Mouse (Mus musculus): ENCODE results near the gene Hpgds. TPM values are rescaled to one million over a fixed set of nuclear protein-coding genes. Genes with fewer than 3 reads are reported as not detected.

Gene Hpgds
- polyA plus RNA-seq, 1 experiment: 1.2 TPM

DNA sequence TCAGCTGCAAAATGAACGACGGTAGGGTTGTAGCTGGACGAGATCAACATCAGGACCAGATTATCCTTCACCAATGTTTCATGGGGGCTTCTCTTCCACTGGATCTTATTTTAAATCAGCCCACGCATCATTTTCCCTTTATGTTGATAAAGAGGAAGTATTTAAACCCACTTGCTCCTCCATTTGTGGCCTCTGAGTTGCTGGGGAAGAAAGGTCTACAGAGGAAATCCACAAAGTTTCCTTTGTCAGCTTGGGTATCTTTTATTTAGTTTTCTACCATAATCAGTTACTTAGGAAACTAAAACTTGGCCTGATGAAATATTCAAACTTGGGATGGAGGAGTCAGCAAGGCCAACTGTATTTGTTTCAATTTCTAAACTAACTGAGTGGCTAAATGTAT, 1.7 kb upstream of the Hpgds start:
- no peaks in the 10 kb centered on the region for H3K27me3 ChIP-seq (ENCODE audit: control insufficient read depth, insufficient read depth, low read length)
- no peak overlapping the region for H3K27ac ChIP-seq (ENCODE audit: insufficient read depth, low read depth, low read length)
- H3K36me3 ChIP-seq (ENCODE audit: control insufficient read depth, insufficient read depth, low read length): no peaks in the 10 kb centered on the region
- 85% methylated on average over 4 of the region's 4 CpGs for WGBS
- no peak overlapping the region for H3K4me3 ChIP-seq (ENCODE audit: low read depth, low read length)
- TF ChIP-seq CTCF (IDR thresholded peaks at IDR 0.05; ENCODE audit: extremely low read depth, insufficient read length, insufficient replicate concordance, low read depth, low read length) (no peak), POLR2A (IDR thresholded peaks at IDR 0.05; ENCODE audit: low read depth, low read length) (no peak)
- peaks cover 3% of the 10 kb centered on the region for H3K4me1 ChIP-seq (ENCODE audit: control insufficient read depth, insufficient read depth, insufficient read length, low read length)

- no peaks in the 10 kb centered on the region for H3K27me3 ChIP-seq (ENCODE audit: control insufficient read depth, insufficient read depth, low read length)
- no peaks in the 10 kb centered on the region for H3K36me3 ChIP-seq (ENCODE audit: control insufficient read depth, insufficient read depth, low read length)
- no peak overlapping the region for H3K27ac ChIP-seq (ENCODE audit: insufficient read depth, low read depth, low read length)
- H3K4me1 ChIP-seq (ENCODE audit: control insufficient read depth, insufficient read depth, insufficient read length, low read length): no peaks in the 10 kb centered on the region; the same call in 1 of the 2 replicates
- no peak overlapping the region for H3K4me3 ChIP-seq (ENCODE audit: low read depth, low read length)
- no peak for TF ChIP-seq CTCF (IDR thresholded peaks at IDR 0.05; ENCODE audit: extremely low read depth, insufficient read length, insufficient replicate concordance, low read depth, low read length)
- TF ChIP-seq POLR2A (IDR thresholded peaks at IDR 0.05; ENCODE audit: low read depth, low read length): no peak
- WGBS: 86% methylated on average over 1 of the region's 1 CpGs
Observed at GRCm38 (mm10) chr6:65142316-65142715, 2.4 kb downstream of the Hpgds start.

DNA sequence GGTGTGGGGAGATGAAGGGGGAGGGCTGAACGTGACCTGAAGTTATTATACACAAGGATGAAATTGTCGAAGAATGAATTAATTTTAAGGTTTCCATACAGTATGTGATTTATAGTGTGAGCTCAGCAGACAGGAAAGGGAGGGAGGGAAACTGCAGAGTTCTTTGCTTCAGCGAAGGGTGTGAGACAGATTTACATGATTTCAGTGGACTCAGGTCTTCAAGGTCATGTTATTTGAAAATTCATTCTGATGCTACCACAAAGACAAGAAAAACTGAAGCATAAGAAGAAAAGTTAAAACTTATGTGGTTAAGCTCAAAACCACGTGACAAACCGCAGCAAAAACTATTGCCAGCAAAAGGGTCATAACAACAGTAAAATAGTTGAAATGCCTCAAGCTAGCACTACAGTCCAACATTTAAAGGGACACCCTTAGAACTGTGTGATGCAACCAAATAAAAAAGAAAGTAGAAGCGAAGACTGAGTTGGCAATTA, 3.9 kb downstream of the Hpgds start:
- WGBS: 61% methylated on average over 6 of the region's 6 CpGs
- TF ChIP-seq POLR2A (IDR thresholded peaks at IDR 0.05; ENCODE audit: low read depth, low read length) (no peak), CTCF (IDR thresholded peaks at IDR 0.05; ENCODE audit: extremely low read depth, insufficient read length, insufficient replicate concordance, low read depth, low read length) (no peak)
- Histone ChIP-seq H3K27ac (ENCODE audit: insufficient read depth, low read depth, low read length) (no peak overlapping the region), H3K27me3 (ENCODE audit: control insufficient read depth, insufficient read depth, low read length) (no peaks in the 10 kb centered on the region), H3K36me3 (ENCODE audit: control insufficient read depth, insufficient read depth, low read length) (no peaks in the 10 kb centered on the region), H3K4me1 (ENCODE audit: control insufficient read depth, insufficient read depth, insufficient read length, low read length) (no peaks in the 10 kb centered on the region; the same call in 1 of the 2 replicates), H3K4me3 (ENCODE audit: low read depth, low read length) (no peak overlapping the region)

DNA sequence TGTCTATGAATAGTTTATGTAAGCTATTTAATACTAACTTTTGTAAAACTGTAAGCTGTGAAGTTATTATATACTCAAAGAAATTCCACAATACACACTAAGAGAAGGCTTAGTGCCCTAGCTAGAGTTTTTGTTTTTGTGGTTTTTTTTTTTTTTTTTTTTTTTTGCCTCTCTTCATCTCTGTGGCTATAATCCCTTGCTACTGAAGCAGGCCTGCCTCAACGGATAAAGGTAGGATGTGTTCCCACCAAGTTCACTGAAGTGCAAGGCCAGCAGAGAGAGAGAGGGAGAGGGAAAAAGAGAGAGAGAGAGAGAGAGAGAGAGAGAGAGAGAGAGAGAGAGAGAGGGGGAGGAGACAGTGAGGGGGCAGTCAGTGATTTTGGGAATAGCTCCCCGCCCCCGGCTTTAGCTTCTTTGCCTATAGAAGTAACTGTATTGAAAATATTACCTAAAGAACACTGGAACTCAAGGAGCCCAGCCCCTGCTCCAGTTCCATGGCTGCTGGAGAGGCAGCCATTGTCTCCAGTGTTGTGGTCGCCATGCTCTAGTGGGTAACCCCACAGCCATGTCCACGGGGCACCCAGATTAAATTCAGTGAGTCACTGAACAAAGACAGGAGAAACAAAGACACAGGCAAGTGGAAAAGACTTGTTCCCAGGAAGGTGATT, 4.5 kb downstream of the Hpgds start:
- H3K4me3 ChIP-seq (ENCODE audit: low read depth, low read length): no peak overlapping the region
- 75% methylated on average over 5 of the region's 5 CpGs for WGBS
- no peaks in the 10 kb centered on the region for H3K27me3 ChIP-seq (ENCODE audit: control insufficient read depth, insufficient read depth, low read length)
- H3K4me1 ChIP-seq (ENCODE audit: control insufficient read depth, insufficient read depth, insufficient read length, low read length): no peaks in the 10 kb centered on the region; the same call in 1 of the 2 replicates
- TF ChIP-seq CTCF (IDR thresholded peaks at IDR 0.05; ENCODE audit: extremely low read depth, insufficient read length, insufficient replicate concordance, low read depth, low read length): no peak
- no peak for TF ChIP-seq POLR2A (IDR thresholded peaks at IDR 0.05; ENCODE audit: low read depth, low read length)
- H3K36me3 ChIP-seq (ENCODE audit: control insufficient read depth, insufficient read depth, low read length): no peaks in the 10 kb centered on the region
- no peak overlapping the region for H3K27ac ChIP-seq (ENCODE audit: insufficient read depth, low read depth, low read length)

DNA sequence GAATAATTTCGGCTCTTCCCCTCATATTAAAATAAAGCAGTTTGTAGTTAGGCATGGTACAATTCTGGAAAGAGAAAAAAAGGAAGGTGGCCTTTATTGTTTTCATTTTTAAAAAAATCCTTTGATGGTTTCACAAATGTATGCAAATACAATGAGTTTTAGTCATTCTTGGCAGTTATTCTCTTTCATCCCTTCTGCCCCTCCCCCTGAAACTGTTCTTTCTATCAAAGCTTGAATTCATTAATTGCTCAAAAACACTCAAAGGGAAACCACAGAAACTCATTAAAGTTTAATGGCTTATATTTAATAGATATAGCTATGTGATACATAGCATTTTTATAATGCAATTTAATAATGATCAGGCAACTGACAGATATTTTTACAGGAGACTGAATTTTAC, 6.5 kb downstream of the Hpgds start:
- no peak overlapping the region for H3K4me3 ChIP-seq (ENCODE audit: low read depth, low read length)
- no peak for TF ChIP-seq CTCF (IDR thresholded peaks at IDR 0.05; ENCODE audit: extremely low read depth, insufficient read length, insufficient replicate concordance, low read depth, low read length)
- no peak for TF ChIP-seq POLR2A (IDR thresholded peaks at IDR 0.05; ENCODE audit: low read depth, low read length)
- no peaks in the 10 kb centered on the region for H3K36me3 ChIP-seq (ENCODE audit: control insufficient read depth, insufficient read depth, low read length)
- H3K27ac ChIP-seq (ENCODE audit: insufficient read depth, low read depth, low read length): no peak overlapping the region
- WGBS: 80% methylated on average over 1 of the region's 1 CpGs
- H3K27me3 ChIP-seq (ENCODE audit: control insufficient read depth, insufficient read depth, low read length): no peaks in the 10 kb centered on the region
- no peaks in the 10 kb centered on the region for H3K4me1 ChIP-seq (ENCODE audit: control insufficient read depth, insufficient read depth, insufficient read length, low read length)

DNA sequence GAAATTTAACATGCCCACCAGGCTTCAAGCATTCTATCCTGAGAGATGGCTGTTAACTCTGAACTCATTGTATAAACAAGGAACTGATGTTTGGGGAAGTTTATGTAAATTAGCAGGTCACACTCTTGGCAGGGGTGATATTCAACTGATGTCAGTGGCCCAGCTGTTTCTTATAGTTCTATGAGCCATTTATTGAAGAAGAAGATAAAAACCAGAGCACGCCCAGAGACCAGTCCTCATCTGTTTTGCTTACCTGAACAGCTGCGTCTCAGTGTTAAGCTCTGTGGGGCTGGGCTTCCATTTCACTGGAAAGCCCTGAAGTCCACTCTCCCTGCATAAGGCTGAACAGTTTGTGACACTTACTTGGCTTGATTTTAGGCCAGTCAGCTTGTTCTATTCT, 6.9 kb downstream of the Hpgds start:
- Histone ChIP-seq H3K36me3 (ENCODE audit: control insufficient read depth, insufficient read depth, low read length) (no peaks in the 10 kb centered on the region), H3K4me1 (ENCODE audit: control insufficient read depth, insufficient read depth, insufficient read length, low read length) (no peaks in the 10 kb centered on the region), H3K27ac (ENCODE audit: insufficient read depth, low read depth, low read length) (no peak overlapping the region), H3K4me3 (ENCODE audit: low read depth, low read length) (no peak overlapping the region), H3K27me3 (ENCODE audit: control insufficient read depth, insufficient read depth, low read length) (no peaks in the 10 kb centered on the region)
- 34% methylated on average over 2 of the region's 2 CpGs for WGBS
- TF ChIP-seq CTCF (IDR thresholded peaks at IDR 0.05; ENCODE audit: extremely low read depth, insufficient read length, insufficient replicate concordance, low read depth, low read length) (no peak), POLR2A (IDR thresholded peaks at IDR 0.05; ENCODE audit: low read depth, low read length) (no peak)

DNA sequence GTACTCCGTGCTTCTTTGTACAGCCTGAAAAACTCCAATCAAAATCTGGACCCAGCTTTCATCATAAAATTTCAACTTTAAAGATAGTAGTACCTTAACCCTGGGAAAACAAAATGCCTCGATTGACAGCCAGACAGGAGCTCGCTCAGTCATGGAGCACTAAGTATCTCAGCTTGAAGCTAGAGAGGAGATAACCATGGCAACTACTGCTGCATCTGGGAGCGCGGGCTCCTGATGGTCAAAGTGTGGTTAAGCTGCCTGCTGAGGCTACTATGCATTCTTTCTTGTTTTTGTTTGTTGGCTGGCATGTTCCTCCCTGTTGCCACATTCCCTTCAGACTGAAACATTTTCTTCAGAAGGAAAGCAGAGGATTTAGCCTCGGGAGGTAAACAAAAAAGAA, 12.3 kb downstream of the Hpgds start:
- Histone ChIP-seq H3K27ac (ENCODE audit: insufficient read depth, low read depth, low read length) (no peak overlapping the region), H3K4me3 (ENCODE audit: low read depth, low read length) (no peak overlapping the region), H3K27me3 (ENCODE audit: control insufficient read depth, insufficient read depth, low read length) (no peaks in the 10 kb centered on the region), H3K4me1 (ENCODE audit: control insufficient read depth, insufficient read depth, insufficient read length, low read length) (no peaks in the 10 kb centered on the region), H3K36me3 (ENCODE audit: control insufficient read depth, insufficient read depth, low read length) (no peaks in the 10 kb centered on the region; the same call in 1 of the 2 replicates)
- 73% methylated on average over 6 of the region's 6 CpGs for WGBS
- TF ChIP-seq CTCF (IDR thresholded peaks at IDR 0.05; ENCODE audit: extremely low read depth, insufficient read length, insufficient replicate concordance, low read depth, low read length) (no peak), POLR2A (IDR thresholded peaks at IDR 0.05; ENCODE audit: low read depth, low read length) (no peak)

Data from small intestine, adult 2 months (tissue).